Mouse (Mus musculus) gastrocnemius, postnatal 10 days (tissue): ENCODE measurements around the gene Repin1. TPM values are rescaled to one million over a fixed set of nuclear protein-coding genes. Genes with fewer than 3 reads are reported as not detected.

Source experiments
- DNase-seq: peaks from one replicate; pipeline ENCODE4 v3.0.0; 2021; ENCODE audit warnings: mixed read lengths
- long read RNA-seq, 2 experiments: library from polyadenylated mRNA; stranded (forward); transcript quantifications; one replicate each; pipeline ENCODE4 v2.0.0; 2021
- total RNA-seq, 2 experiments: library from RNA; stranded (reverse); gene quantifications; 2 replicates each; pipeline ENCODE4 v1.2.3; 2021

Repin1 gene
- total RNA-seq: 10 to 100 TPM; 18.5 to 25.2 TPM
- long read RNA-seq, experiment 1, transcript Repin1-201 (3 exons, 3,145 nt): minor isoform, 6 of 34 reads
- long read RNA-seq, experiment 1, transcript Repin1-206 (2 exons, 1,265 nt): major isoform, 8 of 34 reads
- long read RNA-seq, experiment 1, partial matches to known transcripts: 7 of 34 reads
- long read RNA-seq, experiment 1, other reads (novel, unspliced or antisense): 10 of 34 reads
- long read RNA-seq, experiment 2, transcript Repin1-201 (3 exons, 3,145 nt): major isoform, 11 of 31 reads
- long read RNA-seq, experiment 2, partial matches to known transcripts: 6 of 31 reads
- long read RNA-seq, experiment 2, other reads (novel, unspliced or antisense): 9 of 31 reads

GRCm38 (mm10) chr6:48593158-48594042, at the start of gene Repin1, which contains the start of gene Gm44965:
Repin1 (plus strand) TSS chr6:48593883.
Gm44965 (plus strand) TSS chr6:48593941.
- DNase-seq: peak; percentile 96

- no peak for DNase-seq
Measured at GRCm38 (mm10) chr6:48545251-48545650, 48.4 kb upstream of the Repin1 start.

DNA sequence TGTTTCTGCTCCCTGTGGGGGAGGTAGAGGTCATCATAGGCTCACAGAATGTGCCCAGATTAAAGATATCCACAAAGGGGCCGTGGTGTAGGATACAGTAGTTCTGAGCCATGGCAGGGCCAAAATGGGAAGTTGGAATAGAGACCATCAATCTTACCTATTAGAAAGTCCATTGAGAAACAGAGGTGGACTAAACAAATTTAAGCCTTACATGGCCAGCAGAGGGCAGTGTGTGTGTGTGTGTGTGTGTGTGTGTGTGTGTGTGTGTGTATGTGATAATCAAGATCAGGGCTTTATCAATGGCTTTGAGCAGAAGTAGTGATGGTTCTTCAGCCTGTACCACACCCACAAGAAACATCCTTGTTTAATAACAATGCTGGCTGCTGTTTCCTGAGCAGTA, 47.4 kb upstream of the Repin1 start:
- DNase-seq: no peak

DNA sequence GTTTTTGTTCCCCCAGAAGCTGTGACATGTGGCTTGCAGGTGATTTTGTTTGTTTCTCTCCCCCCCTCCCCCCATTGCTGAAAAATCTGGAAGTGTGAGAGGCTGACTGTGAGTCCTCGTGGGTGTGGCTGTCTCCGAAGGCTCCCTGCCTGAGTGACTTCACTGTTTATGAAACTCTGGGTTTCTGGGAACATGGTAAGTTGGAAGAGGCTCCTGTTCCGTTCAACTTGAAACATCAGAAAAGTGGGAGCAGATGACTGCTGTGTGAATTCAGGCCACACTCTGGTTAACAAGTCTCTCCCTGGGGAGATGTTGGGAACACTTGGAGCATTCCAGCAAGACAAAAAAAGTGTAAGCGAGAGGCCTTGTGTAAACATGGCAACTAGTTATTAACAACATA, 46.8 kb upstream of the Repin1 start:
- no peak for DNase-seq

- no peak for DNase-seq
Measured at GRCm38 (mm10) chr6:48548314-48548713, 45.4 kb upstream of the Repin1 start.

GRCm38 (mm10) chr6:48552918-48553317, 40.8 kb upstream of the Repin1 start:
- no peak for DNase-seq

- no peak for DNase-seq
Measured at GRCm38 (mm10) chr6:48553819-48554218, 39.9 kb upstream of the Repin1 start.

DNA sequence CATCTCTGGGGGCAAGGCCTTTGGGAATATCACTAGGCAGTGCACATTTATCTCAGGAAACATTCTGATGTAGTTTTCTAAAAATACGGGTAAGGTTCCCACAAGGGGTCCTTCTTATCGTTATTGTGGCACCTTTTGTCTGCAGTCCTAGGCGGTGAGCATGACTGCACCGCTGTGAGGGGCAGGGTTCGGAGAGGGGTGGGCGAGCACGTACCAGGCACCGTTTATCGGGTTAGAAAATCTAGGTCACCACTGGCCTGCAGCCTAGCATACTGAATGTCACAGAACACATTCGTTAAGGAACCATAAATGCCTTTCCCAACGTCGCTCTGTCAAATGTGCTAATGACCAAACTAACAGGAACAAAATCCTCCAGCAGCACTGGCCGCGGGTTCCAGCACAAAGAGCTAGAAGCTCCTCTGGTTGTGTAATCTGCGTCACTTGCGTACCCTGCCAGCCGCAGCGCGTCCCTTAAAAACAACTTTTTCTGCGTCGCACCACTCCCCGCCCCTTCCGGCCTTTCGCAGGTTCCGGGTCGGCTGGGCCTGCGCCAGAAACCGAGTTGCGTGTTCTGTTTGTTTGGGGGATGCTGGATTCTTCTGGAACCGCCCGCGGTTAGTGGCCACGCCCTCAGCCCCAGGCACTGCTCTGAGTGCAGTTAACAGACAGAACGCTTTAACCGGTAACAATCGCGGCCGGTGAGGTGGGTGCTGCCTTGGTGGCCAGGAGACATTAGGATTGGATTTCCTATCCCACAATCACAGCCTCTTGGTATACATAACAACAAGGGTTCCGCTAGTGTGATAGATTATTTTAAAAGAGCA, 39.2 kb upstream of the Repin1 start, which contains the start of gene Lrrc61:
Gene Lrrc61, plus strand, starts transcription at position 517 of the 824 bp plus-strand sequence.
- peak; percentile 100 for DNase-seq

GRCm38 (mm10) chr6:48555104-48555890, 38.4 kb upstream of the Repin1 start:
- no peak for DNase-seq

- DNase-seq: no peak
Measured at GRCm38 (mm10) chr6:48555956-48556355, 37.7 kb upstream of the Repin1 start.

DNA sequence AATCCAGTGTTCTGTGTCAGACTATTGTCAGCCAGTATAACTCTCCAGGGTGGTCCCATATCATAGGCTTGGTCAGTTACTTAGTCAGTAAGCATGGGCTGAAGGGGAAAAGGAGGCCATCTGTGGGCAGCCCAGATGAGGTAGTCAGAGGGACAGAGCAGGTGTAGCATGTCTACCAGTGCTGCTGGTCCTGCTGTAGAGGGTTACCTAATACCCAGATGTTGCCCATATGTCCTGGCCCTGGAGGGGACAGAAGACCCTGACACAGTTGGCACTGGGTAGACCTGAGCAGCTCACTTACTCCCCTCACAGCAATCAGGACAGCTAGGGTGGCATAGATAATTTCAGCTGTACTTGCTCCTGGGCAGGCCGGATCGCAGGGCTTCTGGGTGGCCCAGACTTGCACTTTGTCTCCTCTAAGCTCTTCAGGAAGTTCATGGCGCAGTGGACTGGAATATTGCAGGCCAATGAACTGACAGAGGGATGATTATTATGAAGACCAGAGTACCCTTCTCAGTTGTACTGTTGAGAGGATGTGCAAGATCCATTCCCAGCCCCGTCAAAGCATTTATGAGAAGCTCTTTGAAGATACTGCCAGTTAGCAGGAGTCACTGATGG, 27.9 kb upstream of the Repin1 start:
- no peak for DNase-seq

GRCm38 (mm10) chr6:48566312-48566711, 27.4 kb upstream of the Repin1 start:
- peak; percentile 59 for DNase-seq

DNA sequence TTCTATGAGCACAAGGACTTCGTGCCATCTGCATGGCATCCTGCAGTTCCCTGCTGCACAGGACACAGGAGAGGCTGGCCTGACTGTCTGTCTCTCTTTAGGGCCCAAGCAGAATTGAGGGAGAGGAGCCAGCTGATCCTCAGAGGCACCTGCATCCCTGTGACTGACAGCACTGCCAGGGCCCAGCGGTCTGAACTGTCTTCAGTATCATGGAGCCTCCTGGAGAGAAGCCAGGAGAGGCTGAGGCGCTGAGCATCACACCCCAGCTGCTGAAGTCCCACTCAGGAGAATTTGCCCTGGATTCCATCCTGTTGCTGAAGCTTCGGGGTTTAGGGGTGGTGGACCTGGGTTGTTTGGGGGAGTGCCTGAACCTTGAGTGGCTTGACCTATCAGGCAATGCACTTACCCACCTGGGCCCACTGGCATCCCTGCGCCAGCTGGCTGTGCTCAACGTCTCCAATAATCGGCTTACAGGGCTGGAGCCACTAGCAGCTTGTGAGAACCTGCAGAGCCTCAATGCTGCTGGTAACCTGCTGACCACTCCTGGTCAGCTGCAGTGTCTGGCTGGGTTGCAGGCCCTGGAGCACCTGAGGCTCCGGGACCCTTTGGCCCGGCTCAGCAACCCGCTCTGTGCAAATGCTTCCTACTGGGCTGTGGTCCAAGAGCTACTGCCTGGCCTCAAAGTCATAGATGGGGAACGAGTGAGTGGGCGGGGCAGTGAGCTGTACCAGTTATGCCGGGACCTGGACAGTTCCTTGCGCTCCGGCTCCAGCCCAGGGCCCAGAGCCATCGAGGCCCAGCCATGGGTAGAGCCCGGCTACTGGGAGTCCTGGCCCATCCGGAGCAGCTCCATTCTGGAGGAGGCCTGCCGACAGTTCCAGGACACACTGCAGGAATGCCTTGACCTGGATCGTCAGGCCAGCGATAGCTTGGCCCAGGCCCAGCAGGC, 25.4 kb upstream of the Repin1 start:
- peak; percentile 53 for DNase-seq

- DNase-seq: no peak
Measured at GRCm38 (mm10) chr6:48569065-48569807, 24.4 kb upstream of the Repin1 start.

- no peak for DNase-seq
Measured at GRCm38 (mm10) chr6:48572014-48572413, 21.7 kb upstream of the Repin1 start.

DNA sequence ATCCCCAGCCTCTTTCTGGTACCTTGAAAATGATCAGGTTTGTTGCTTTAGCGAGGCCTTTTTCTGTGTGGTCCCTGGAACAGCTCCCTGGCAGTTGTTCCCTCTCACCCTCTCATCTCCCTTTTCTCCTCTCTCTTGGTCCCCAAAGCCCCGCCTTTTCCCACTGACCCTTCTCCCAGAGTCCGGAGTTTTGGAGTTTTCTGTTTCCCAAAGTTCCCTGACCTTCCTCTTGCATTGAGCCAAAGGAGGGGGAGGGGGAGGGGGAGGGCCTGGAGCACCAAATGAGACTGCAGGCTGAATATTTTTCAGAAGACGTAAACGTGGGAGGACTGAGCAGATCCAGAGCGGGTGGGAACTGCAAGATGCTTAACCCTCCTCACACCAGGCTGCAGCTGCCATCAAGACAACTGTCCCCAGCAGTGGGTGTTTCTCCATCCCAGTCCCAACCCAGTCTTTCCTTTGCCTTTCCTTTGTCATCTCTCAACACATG, 21.1 kb upstream of the Repin1 start, which contains the start of gene Rarres2:
Gene Rarres2, minus strand, starts transcription at position 218 of the 490 bp plus-strand sequence.
- peak; percentile 30 for DNase-seq

DNA sequence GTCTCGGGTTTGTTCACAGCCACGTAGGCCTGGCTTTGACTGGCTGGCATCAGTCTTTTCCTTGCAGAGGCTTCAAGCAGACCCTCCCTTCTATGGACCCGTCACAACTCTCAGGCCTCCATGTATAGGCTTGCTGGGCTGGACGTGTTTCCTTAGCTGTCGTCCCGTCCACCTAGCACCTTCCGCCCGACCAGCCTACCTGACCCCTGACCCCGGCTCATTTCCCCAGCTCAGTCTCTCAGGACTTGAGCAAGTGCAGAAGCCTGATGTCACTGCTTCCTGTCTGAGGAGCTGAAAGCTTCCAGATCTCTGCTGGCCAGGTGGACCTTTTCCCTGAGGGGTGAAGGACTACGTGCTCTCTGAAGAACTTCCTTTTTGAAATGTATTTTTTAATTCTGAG, 20.4 kb upstream of the Repin1 start:
- DNase-seq: no peak

DNA sequence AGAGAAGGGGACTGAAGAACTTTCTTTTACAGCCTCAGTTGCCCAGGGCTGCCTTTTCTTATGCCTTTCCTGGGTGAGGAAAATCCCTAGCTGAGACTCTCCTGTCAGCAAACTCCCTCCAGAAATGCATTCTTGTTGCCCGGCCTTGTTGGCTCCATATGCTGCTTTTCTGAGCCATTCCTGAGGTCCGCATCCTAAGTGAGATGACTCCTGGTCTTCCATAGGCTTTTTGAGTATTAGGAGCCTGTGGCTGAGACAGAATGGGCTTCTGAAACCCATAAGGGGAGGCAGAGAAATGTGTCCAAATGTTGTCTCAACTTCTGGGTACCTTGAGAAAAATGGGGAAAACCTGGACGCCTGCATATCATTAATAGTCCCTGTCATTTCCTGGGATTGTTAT, 19.7 kb upstream of the Repin1 start:
- no peak for DNase-seq

GRCm38 (mm10) chr6:48578736-48579135, 14.9 kb upstream of the Repin1 start:
- DNase-seq: no peak
